Mouse (Mus musculus): ENCODE measurements around the gene Plce1.
"Not testable (repeated sequence)": the region's sequence is repeated elsewhere in the genome, so short reads cannot be mapped to it uniquely, and the experiment has no call there.

The Plce1 gene

DNA sequence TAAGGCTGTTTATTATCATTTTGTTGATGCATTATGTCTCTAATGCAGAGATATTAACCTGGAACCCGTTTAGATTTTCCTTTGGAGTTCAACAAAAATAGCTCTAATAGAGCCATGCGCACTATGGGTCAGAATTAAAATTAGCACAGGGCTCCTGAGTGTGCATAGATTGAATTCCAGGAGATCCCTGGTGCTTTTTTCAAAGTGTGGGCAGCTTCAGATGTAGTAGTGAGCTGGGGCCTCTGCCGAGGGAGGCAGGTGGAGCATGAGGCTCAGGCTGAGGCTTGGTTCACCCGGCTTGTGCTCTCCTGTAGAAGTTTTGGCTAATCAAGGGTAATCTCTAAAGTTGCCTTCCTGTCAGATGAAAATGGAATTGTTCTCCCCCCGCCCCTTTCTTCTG, 17.3 kb downstream of the Plce1 start:
- DNase-seq (ENCODE audit: low spot score in 2 of 2) = no peak

DNA sequence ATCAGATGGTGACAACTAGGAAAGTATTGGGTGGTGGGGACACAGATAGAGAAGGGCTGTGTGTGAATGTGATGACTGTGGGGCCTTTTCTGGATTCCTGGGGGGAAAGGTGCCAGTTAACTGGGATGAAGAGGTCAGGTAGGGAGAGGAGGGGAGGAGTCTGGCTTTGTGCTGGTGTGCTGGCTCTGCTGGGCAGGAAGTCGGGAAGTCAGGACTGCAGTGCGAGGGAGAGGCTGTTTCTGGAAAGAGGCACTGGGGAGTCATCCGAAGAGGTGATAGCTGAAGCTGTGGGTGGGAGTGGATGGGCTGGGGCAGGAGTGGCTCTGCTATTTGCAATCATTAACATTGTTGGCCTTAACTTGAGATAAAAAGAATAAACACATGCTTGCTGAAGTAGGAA, 23.7 kb downstream of the Plce1 start:
- DNase-seq (ENCODE audit: low spot score in 2 of 2) = no peak

GRCm38 (mm10) chr19:38506131-38506530, 25.2 kb downstream of the Plce1 start:
- DNase-seq (ENCODE audit: low spot score in 2 of 2) = no peak

DNA sequence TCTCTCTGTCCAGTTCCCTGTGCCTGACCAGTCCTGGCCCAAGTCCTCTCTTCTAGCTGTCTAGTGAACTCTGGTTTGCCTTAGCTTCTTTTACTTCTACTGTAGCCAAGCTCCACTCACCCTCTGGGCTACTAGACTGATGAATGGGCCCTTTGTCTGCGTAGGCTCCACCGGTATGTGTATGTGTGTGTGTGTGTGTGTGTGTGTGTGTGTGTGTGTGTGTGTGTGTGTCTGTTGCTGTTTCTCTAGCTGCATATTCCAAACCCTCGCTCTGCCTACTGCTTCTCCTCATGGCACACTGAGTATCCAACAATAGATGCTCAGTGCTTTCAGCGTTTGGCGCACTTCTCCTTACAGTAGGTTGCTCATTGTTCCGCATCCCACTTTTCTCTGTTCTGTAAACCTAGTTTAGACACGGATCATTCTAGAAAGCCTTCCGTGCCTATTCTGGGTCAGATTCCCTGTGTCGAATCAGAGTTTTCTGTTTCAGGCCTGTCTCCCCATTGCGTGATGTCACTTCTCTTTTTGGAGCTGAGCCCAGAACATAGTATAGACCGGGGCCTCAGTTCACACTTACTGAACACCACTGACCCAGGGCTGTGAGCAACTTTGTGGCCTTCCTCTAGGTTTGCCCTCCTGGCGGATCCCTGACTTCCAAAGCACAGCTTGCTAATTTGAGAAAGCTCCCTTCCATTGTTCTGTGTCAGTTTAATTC, 26.5 kb downstream of the Plce1 start:
- DNase-seq (ENCODE audit: low spot score in 2 of 2) = no peak

GRCm38 (mm10) chr19:38507966-38508625, 27.2 kb downstream of the Plce1 start:
- DNase-seq (ENCODE audit: low spot score in 2 of 2) = no peak

DNA sequence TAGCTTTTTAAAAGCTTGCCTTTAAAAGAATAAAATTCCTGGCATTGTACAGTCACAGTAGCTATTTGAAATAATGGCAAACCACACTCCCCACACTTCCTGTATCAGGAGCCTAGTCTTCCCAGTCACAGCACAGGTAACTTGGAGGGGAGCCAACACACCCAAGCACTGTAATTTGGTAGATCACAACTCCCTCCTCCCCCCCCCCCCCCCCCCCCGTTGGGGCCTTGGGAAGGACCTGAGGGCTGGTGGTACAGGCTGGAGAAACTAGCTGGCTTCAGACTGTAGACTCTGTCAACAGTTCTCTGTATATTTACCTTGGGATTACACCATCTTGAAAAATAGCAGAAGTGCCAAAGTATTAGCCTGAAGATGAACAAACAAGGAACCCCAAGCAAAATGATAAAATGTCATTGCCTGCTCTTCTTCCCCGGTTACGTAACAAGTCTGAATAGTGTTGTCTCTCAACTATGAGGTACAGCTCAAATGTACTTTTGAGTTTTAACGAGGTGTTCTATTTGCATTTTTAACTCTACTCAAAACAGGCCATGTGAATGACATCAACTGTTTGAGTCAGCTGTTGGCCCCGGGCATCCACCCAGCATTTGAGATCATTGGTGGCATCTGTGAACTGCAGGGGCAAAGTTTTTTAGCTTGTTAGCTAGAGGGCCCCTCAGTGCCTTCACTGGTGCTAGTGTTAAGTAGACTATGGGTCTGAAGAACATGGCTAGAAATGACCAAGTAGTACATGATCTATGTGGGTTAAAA, 33.7 kb downstream of the Plce1 start:
- no peak for DNase-seq (ENCODE audit: low spot score in 2 of 2)

GRCm38 (mm10) chr19:38526855-38527254, 45.9 kb downstream of the Plce1 start:
- no peak for DNase-seq (ENCODE audit: low spot score in 2 of 2)

- no peak for DNase-seq (ENCODE audit: low spot score in 2 of 2)
Observed at GRCm38 (mm10) chr19:38527475-38527874, 46.6 kb downstream of the Plce1 start.

DNA sequence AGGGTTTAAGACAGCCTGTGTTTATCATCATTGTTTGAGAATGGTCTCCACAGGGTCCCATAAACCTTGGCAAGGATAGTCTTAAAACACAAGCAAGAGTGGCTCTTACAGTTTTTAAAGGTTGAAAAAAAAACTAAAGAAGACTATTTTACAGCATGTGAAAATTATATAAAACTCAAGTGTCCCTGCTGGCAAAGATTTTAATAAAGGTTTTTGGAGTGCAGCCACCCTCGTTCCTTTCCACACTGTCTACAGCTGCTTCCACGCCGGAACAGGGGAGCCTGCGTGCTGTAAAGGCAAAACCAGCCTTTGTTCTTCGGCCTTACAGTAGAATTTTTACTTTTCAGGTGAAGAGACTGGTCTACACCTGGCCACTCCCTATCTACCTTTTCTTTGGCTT, 52.3 kb downstream of the Plce1 start:
- no peak for DNase-seq (ENCODE audit: low spot score in 2 of 2)

- no peak for DNase-seq (ENCODE audit: low spot score in 2 of 2)
Observed at GRCm38 (mm10) chr19:38539338-38539737, 58.4 kb downstream of the Plce1 start.

GRCm38 (mm10) chr19:38540549-38540948, 59.6 kb downstream of the Plce1 start:
- DNase-seq (ENCODE audit: low spot score in 2 of 2) = no peak

DNA sequence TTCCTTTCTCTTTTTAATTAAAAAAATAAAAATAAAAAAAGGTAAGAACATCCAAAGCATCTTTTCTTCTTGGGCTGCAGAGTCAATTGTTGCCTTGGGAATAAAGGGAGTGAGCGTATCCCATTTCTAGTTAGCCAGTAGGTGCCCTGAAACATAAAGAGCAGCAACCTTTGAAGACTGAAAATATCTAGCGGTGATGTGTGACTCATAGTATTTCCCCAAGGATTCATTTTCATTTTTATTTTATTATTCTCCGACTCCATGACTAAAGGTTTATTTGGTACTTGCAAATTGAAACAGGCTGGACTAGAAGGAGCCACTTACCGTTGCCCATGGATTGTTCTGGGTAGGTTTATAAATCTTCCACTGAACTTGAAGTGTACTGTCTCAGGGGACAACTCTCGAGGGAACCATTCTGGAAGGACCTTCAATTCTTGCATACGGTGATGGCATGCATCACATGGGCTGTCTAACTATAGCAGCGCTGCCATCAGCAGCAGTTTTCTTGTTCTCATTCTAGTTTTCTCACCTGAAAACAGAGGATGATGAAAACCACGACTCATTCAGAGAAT, 68.7 kb downstream of the Plce1 start:
- no peak for DNase-seq (ENCODE audit: low spot score in 2 of 2)

DNA sequence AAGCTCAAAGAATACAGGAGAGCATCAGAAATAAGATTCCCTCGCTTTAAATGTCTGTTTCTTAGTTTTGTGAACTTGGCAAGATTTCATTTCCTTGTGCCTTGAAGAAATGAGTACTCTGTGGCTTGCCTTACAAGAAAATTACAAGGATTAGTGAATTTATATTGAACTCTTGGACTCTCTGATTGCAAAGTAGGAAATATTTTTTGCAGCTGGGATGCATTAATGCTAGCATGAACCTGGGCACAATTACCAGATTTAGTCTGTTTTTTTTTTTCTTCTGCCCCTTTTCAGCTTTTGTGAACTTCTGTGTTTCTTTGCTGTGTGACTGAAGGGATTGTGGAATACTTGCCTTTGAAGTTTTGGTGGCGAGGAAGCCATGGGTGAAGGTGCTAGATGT, 72.6 kb downstream of the Plce1 start:
- no peak for DNase-seq (ENCODE audit: low spot score in 2 of 2)

- no peak for DNase-seq (ENCODE audit: low spot score in 2 of 2)
Observed at GRCm38 (mm10) chr19:38555399-38555798, 74.5 kb downstream of the Plce1 start.

- no peak for DNase-seq (ENCODE audit: low spot score in 2 of 2)
Observed at GRCm38 (mm10) chr19:38558816-38559215, 77.9 kb downstream of the Plce1 start.

GRCm38 (mm10) chr19:38561887-38562286, 81.0 kb downstream of the Plce1 start:
- not testable (repeated sequence) for DNase-seq (ENCODE audit: low spot score in 2 of 2)

DNA sequence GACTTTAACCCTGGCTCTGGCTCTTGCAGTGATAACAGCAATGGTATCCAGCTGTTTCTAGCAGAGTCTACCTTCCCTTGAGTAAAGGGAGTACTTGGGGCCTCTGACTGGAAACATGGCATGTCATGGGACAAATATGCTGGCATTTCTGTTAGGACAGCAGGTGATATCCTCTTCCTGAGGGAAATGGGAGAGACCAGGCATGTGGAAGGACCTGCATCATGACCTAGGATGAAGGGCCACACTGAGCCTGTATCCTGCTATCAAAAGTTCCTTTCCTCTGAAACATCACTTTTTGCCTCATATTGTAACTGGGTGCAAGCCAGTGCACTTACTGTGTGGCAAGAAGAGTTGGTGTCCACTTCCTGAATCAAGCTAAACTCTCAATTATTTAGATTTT, 85.2 kb downstream of the Plce1 start:
- no peak for DNase-seq (ENCODE audit: low spot score in 2 of 2)

GRCm38 (mm10) chr19:38566752-38567151, 85.8 kb downstream of the Plce1 start:
- no peak for DNase-seq (ENCODE audit: low spot score in 2 of 2)

GRCm38 (mm10) chr19:38567331-38567730, 86.4 kb downstream of the Plce1 start:
- DNase-seq (ENCODE audit: low spot score in 2 of 2) = no peak

GRCm38 (mm10) chr19:38578554-38579146, 97.7 kb downstream of the Plce1 start:
- no peak for DNase-seq (ENCODE audit: low spot score in 2 of 2)

GRCm38 (mm10) chr19:38582861-38583260, 102.0 kb downstream of the Plce1 start:
- no peak for DNase-seq (ENCODE audit: low spot score in 2 of 2)

DNA sequence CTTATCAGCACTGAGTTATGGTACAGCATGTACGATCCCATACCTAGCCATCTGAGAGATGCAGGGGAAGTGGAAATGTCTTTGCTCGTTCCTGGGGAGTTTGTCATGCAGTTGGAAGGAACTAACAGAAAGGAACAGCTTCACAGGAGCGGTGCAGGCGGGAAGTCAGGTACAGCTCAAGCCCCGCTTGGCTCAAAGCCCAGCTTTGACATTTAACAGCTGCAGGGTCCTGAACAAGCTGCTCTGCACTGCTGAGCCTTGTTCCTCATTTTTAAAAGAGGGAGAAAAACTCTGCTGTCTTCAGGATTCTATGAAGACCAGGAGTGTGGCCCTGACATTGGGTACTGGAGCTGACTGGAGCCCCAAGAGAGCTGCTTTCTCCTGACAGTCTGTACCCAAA, 106.7 kb downstream of the Plce1 start:
- DNase-seq (ENCODE audit: low spot score in 2 of 2) = no peak

All from spleen, postnatal 4 days (tissue).